Mouse (Mus musculus) G1E (cell line): ENCODE measurements around the gene Kcnf1.

ENCODE experiments used
- CTCF ChIP-seq: IDR thresholded peaks from 2 replicates; pipeline ENCODE4 v1.5.1; 2012; ENCODE audit warnings: low read depth, low read length, inconsistent platforms, mixed read lengths
- GATA1 ChIP-seq: IDR thresholded peaks from 2 replicates; pipeline ENCODE4 v1.6.1; 2012; ENCODE audit warnings: borderline replicate concordance, low read length, inconsistent platforms, mixed read lengths
- GATA2 ChIP-seq: IDR thresholded peaks from 2 replicates; pipeline ENCODE4 v1.6.1; 2012; ENCODE audit warnings: low read depth, low read length, inconsistent platforms, borderline replicate concordance
- POLR2AphosphoS5 ChIP-seq: IDR thresholded peaks from 2 replicates; pipeline ENCODE4 v1.6.1; 2012; ENCODE audit warnings: low read depth, low read length, inconsistent platforms; ENCODE audit not compliant: insufficient replicate concordance
- TAL1 ChIP-seq: conservative IDR thresholded peaks from 2 replicates; pipeline ENCODE4 v1.6.1; 2012; ENCODE audit warnings: low read depth, low read length, inconsistent platforms, mixed read lengths

- no peak for TF ChIP-seq CTCF
- no peak for TF ChIP-seq TAL1
- TF ChIP-seq GATA1 = no peak
- no peak for TF ChIP-seq GATA2
- TF ChIP-seq POLR2AphosphoS5 = no peak
Measured at GRCm38 (mm10) chr12:17175124-17175523, 1.6 kb downstream of the Kcnf1 start.
